Mouse (Mus musculus) layer of hippocampus, postnatal 36 days (tissue): ENCODE results near the gene Rhox3g. TPM values are rescaled to one million over a fixed set of nuclear protein-coding genes. Genes with fewer than 3 reads are reported as not detected.
"Not testable (repeated sequence)": the region's sequence is repeated elsewhere in the genome, so short reads cannot be mapped to it uniquely, and the experiment has no call there.

ENCODE experiments used
- DNase-seq, 2 experiments: peaks; one replicate each; pipeline ENCODE4 v3.0.0; 2022
- total RNA-seq, 2 experiments: library from RNA; stranded (reverse); gene quantifications; 2 replicates each; pipeline ENCODE4 v1.2.3; 2021

The Rhox3g gene
- not detected for total RNA-seq

- not testable (repeated sequence) for DNase-seq
Measured at GRCm38 (mm10) chrX:37628512-37628911, at the start of gene Rhox3g. Gene Rhox3g (minus strand): TSS chrX:37628612.

- DNase-seq, result not testable (repeated sequence)
Measured at GRCm38 (mm10) chrX:37673177-37673576, 44.8 kb upstream of the Rhox3g start, which contains the start of gene Rhox2h. Gene Rhox2h (minus strand): TSS chrX:37673277.

DNA sequence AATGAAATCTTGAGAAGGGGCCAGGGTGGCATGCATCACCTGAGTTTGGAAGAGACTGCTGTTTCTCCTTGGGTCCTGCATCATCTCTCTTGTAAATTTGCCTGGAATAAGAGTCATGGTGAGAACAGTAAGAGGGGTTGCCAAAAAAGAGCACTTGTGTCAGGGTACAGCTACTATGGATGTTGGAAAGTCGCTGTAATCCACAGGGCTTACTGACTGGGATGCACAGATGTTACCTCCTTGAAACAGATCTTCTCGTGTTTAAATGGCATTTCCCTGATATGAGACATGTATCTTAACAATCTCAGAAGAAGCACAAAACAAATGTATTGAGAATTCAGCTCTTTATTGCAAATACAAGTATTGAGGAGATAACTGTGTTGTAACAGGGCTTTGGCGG, 40.3 kb upstream of the Rhox3g start, which contains the start of gene Rhox3h:
TSS of gene Rhox3h (minus strand) at position 101 of the 400 bp plus-strand sequence.
- DNase-seq, result not testable (repeated sequence)

DNA sequence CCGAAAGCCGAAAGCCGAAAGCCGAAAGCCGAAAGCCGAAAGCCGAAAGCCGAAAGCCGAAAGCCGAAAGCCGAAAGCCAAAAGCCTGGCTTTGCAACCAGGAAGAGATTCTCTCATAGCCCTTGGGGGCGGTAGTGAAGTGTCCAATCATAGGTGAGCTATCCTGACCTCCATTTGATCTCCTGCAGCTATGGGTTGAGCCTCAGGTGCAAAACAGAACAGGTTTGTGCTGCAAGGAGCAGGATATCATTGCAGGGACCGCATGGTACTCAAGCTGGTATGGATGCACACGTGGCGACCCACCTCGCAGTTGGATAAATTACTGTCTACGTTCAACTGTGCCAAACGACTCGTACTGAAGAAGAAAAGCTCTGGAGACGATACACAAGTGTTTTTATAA, 22.8 kb upstream of the Rhox3g start, which contains the start of gene Rhox4g:
TSS of gene Rhox4g (minus strand) at position 101 of the 400 bp plus-strand sequence.
- DNase-seq, result not testable (repeated sequence)

GRCm38 (mm10) chrX:37643370-37643769, 15.0 kb upstream of the Rhox3g start, which contains the start of gene Rhox2g:
Gene Rhox2g (minus strand): TSS chrX:37643470.
- not testable (repeated sequence) for DNase-seq

GRCm38 (mm10) chrX:37607604-37608003, 20.8 kb downstream of the Rhox3g start, which contains the start of gene Rhox4f:
Gene Rhox4f (minus strand): TSS chrX:37607704.
- DNase-seq, result not testable (repeated sequence)

DNA sequence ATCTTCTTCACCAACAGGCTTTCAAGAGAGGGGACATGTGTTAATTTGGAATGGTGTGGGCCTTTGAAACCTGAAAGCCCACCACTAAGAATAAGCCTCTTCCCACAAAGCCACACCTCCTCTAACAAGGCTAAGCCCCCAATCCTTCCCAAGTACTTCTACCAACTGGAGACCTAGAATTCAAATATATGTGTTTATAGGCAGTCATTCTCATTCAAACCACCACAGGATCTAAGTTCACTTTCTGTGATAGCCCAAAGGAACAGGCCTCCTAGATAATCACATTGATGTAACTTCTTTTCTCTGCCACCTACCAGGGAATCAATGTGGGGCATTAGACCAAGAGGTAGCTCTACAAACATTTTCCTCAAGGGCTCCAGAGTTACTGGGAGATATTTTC, 47.7 kb downstream of the Rhox3g start, which contains the start of gene Rhox3f:
TSS of gene Rhox3f (plus strand) at position 301 of the 400 bp plus-strand sequence.
- DNase-seq, result not testable (repeated sequence)

Other genes with a start within 250 kb of the Rhox3g start
- not detected for gene Rhox3a2, start 248.6 kb downstream of the Rhox3g start, total RNA-seq
- not detected for gene Rhox4a2, start 237.8 kb downstream of the Rhox3g start, total RNA-seq
- gene Rhox2b, start 216.5 kb downstream of the Rhox3g start, total RNA-seq, result not detected
- gene Rhox4b, start 196.1 kb downstream of the Rhox3g start, total RNA-seq, result not detected
- gene Rhox2c, start 174.9 kb downstream of the Rhox3g start, total RNA-seq, result not detected
- not detected for gene Rhox3c, start 170.0 kb downstream of the Rhox3g start, total RNA-seq
- not detected for gene Rhox4c, start 148.3 kb downstream of the Rhox3g start, total RNA-seq
- not detected for gene Rhox2d, start 135.2 kb downstream of the Rhox3g start, total RNA-seq
- not detected for gene Rhox4d, start 114.3 kb downstream of the Rhox3g start, total RNA-seq
- not detected for gene Rhox2e, start 98.2 kb downstream of the Rhox3g start, total RNA-seq
- not detected for gene Rhox3e, start 86.6 kb downstream of the Rhox3g start, total RNA-seq
- not detected for gene Rhox4e, start 71.2 kb downstream of the Rhox3g start, total RNA-seq
- gene Rhox2f, start 57.2 kb downstream of the Rhox3g start, total RNA-seq, result not detected
- not detected for gene Rhox3f, start 47.6 kb downstream of the Rhox3g start, total RNA-seq
- gene Rhox4f, start 20.9 kb downstream of the Rhox3g start, total RNA-seq, result not detected
- not detected for gene Rhox2g, start 14.9 kb upstream of the Rhox3g start, total RNA-seq
- gene Rhox4g, start 22.7 kb upstream of the Rhox3g start, total RNA-seq, result not detected
- not detected for gene Rhox3h, start 40.2 kb upstream of the Rhox3g start, total RNA-seq
- not detected for gene Rhox2h, start 44.7 kb upstream of the Rhox3g start, total RNA-seq
- not detected for gene Rhox5, start 176.2 kb upstream of the Rhox3g start, total RNA-seq
- not detected for gene Rhox6, start 198.3 kb upstream of the Rhox3g start, total RNA-seq
- not detected for gene Rhox7a, start 203.1 kb upstream of the Rhox3g start, total RNA-seq